In the genomic region with DNA sequence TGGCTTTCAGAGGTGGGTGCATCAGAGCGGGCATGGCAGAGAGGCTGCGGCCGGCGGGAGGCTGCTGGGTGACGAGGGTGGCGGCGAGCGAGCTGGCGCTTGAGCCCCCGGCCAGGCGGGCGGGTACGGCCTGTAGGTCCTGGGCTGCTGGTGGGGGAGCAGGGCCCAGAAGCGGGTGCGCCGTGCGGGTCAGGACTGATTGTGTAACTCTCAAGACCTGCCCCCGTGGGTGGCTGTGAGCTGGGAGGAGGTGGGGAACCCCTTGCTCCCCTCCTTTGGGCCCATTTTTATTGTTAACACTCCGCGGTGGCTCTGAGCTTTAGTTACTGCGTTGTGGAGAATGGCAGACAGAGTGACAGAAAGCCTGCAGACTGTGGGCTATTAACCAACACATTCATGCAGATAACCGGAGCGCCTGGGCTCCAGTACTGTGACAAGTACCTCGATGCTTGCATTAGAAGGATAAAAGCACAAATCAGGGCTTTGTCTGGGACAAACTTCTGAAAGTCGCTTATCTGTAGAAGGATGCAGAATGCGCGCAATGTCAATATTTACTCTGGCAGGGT, we compare ENCODE assay signal across 7 mouse cellular contexts. TPM values are rescaled to one million over a fixed set of nuclear protein-coding genes. Genes with fewer than 3 reads are reported as not detected.
DNase-seq lines count a peak whose midpoint lies in the region; ATAC-seq and TF ChIP-seq lines count a peak whose summit lies in the region.

No protein-coding gene starts in this region.

- H3K4me2 ChIP-seq in forebrain, embryonic 13.5 days: peak overlapping the region; percentile 82
- peak overlapping the region; percentile 75 for H3K4me2 ChIP-seq in liver, embryonic 13.5 days

- no peak for TF ChIP-seq CTCF in spleen, adult 2 months (IDR thresholded peaks at IDR 0.05; ENCODE audit: extremely low read depth, insufficient read depth, insufficient read length, insufficient replicate concordance)

- no peaks in the 10 kb centered on the region for H3K27me3 ChIP-seq in spleen, adult 2 months (ENCODE audit: control insufficient read depth, insufficient read depth, low read length)
- H3K27me3 ChIP-seq in forebrain, embryonic 13.5 days: no peaks in the 10 kb centered on the region
- no peaks in the 10 kb centered on the region for H3K27me3 ChIP-seq in liver, embryonic 13.5 days

- ATAC-seq in forebrain, embryonic 13.5 days: no peak
- ATAC-seq in liver, embryonic 13.5 days (ENCODE audit: low read depth): peak; percentile 81
- ATAC-seq in inflammation-experienced regulatory T-cells, adult 6 months: no peak

- no peak for TF ChIP-seq POLR2A in spleen, adult 2 months (IDR thresholded peaks at IDR 0.05; ENCODE audit: low read depth, low read length)

- 3% methylated on average over 27 of the region's 27 CpGs for WGBS in spleen, adult 2 months
- 3% methylated on average over 27 of the region's 27 CpGs for WGBS in forebrain, embryonic 13.5 days
- WGBS in liver, embryonic 13.5 days (ENCODE audit: insufficient replicate concordance): under 1% methylated on average over 27 of the region's 27 CpGs

- peak overlapping the region; percentile 75 for H3K4me3 ChIP-seq in spleen, adult 2 months (ENCODE audit: extremely low read depth, insufficient read depth, insufficient read length)
- H3K4me3 ChIP-seq in forebrain, embryonic 13.5 days: peak overlapping the region; percentile 80
- peak overlapping the region; percentile 97 for H3K4me3 ChIP-seq in liver, embryonic 13.5 days (replicated peaks)

- no peak overlapping the region for H3K27ac ChIP-seq in spleen, adult 2 months (ENCODE audit: insufficient read depth, low read length)
- H3K27ac ChIP-seq in forebrain, embryonic 13.5 days: peak overlapping the region; percentile 96; the same call in 1 of the 2 replicates
- peak overlapping the region; percentile 74 for H3K27ac ChIP-seq in liver, embryonic 13.5 days

- no peaks in the 10 kb centered on the region for H3K9me3 ChIP-seq in forebrain, embryonic 13.5 days (replicated peaks)
- no peaks in the 10 kb centered on the region for H3K9me3 ChIP-seq in liver, embryonic 13.5 days (replicated peaks)

- DNase-seq in spleen, adult 2 months (ENCODE audit: low read depth in 1 of 2, low spot score in 2 of 2): no peak
- DNase-seq in spleen, adult 18-20 months: no peak
- no peak for DNase-seq in liver, embryonic 13.5 days
- no peak for DNase-seq in adrenal gland, adult 8-10 months
- no peak for DNase-seq in thymus, postnatal 10 days (ENCODE audit: low spot score in 2 of 2)

- no peaks in the 10 kb centered on the region for H3K36me3 ChIP-seq in spleen, adult 2 months (ENCODE audit: control insufficient read depth, insufficient read depth, low read length)
- H3K36me3 ChIP-seq in forebrain, embryonic 13.5 days (ENCODE audit: poor library complexity, severe bottlenecking): no peaks in the 10 kb centered on the region
- H3K36me3 ChIP-seq in liver, embryonic 13.5 days: peaks cover 10% of the 10 kb centered on the region

- H3K9ac ChIP-seq in forebrain, embryonic 13.5 days: peak overlapping the region; percentile 85
- peak overlapping the region; percentile 90 for H3K9ac ChIP-seq in liver, embryonic 13.5 days

- peaks cover 2% of the 10 kb centered on the region; the same call in 1 of the 2 replicates for H3K4me1 ChIP-seq in spleen, adult 2 months (ENCODE audit: control insufficient read depth, insufficient read depth, insufficient read length)
- H3K4me1 ChIP-seq in forebrain, embryonic 13.5 days: peaks cover 25% of the 10 kb centered on the region
- peaks cover 26% of the 10 kb centered on the region for H3K4me1 ChIP-seq in liver, embryonic 13.5 days (replicated peaks)

RNA-seq across cellular contexts. Expression of gene Ttk, which starts 0.3 kb away (rescaled TPM):
- 0.21 and 0.48 TPM in 2 replicates for polyA plus RNA-seq in spleen, adult 2 months (2012; rRNA removed)
- polyA plus RNA-seq in forebrain, embryonic 13.5 days (2015; fragmentation: Nextera tagmentation; extraction: Ambion mirVana): 33.8 and 35.8 TPM in 2 replicates
- 20.2 and 26.1 TPM in 2 replicates for polyA plus RNA-seq in liver, embryonic 13.5 days (2015; fragmentation: Nextera tagmentation; extraction: Ambion mirVana)
- total RNA-seq in adrenal gland, adult 8-10 months (2022): 1 to 10 TPM in 2 of 4 experiments, under 1 TPM in 2; 0.54 to 3.2 (median 1.1) TPM
- polyA plus RNA-seq in inflammation-experienced regulatory T-cells, adult 6 months (2017; shearing (Covaris generic)): 10 to 100 TPM in 1 of 3 experiments, 1 to 10 TPM in 2; 1.2 to 23.4 (median 3.9) TPM

RNA-seq across cellular contexts. Expression of gene Elovl4, which starts 28.8 kb away (rescaled TPM):
- polyA plus RNA-seq in spleen, adult 2 months (2012; rRNA removed): 0.12 TPM in 1 of 2 replicates, not detected in the other
- polyA plus RNA-seq in forebrain, embryonic 13.5 days (2015; fragmentation: Nextera tagmentation; extraction: Ambion mirVana): 49.1 and 55.2 TPM in 2 replicates
- polyA plus RNA-seq in liver, embryonic 13.5 days (2015; fragmentation: Nextera tagmentation; extraction: Ambion mirVana): 0.35 and 0.53 TPM in 2 replicates
- 1 to 10 TPM in 3 of 4 experiments, under 1 TPM in 1; 0.86 to 1.7 (median 1.4) TPM for total RNA-seq in adrenal gland, adult 8-10 months (2022)
- under 1 TPM in 2 of 3 experiments, not detected in 1; 0.25 to 0.28 TPM for polyA plus RNA-seq in inflammation-experienced regulatory T-cells, adult 6 months (2017; shearing (Covaris generic))

Comparison
In these comparisons a context has a peak if more than half of its experiments do, and no peak if none do; other contexts are left out.
1. RNA of gene Elovl4, which starts 28.8 kb away (polyA plus RNA-seq): 49.1 to 55.2 TPM in forebrain, embryonic 13.5 days; 0.35 to 0.53 TPM in liver, embryonic 13.5 days, 0.25 to 0.28 TPM in inflammation-experienced regulatory T-cells, adult 6 months and 0.12 TPM in spleen, adult 2 months; every median in the first group is over 10 times any median in the second.
2. Peak in every context shown above with its lines, with median percentiles within 50 percentile points of each other: H3K4me3 ChIP-seq.